17 mouse cellular contexts compared by ENCODE assay signal in the genomic region with DNA sequence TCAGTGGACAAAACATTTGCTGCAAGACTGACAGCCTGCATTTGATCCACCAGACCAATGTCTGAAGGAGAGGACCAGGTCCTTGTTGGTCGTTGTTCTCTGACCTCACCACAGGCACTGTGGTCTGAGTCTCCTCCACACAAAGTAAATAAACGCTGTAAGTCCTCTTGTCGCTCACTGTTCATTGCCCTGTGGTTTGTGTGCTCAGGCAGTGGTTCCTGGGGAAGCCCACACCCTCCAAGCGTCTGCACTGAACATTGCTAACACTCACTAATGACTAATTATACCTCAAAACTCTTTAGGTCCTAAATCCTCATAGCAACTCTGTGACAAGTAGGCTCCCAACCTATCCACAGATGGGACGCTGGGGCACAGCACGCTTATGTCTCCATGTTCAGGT.
"Had no signal": no experiment of that assay in that cellular context is flagged by ENCODE, and none has a peak within 500 bp of the region (broad histone marks: within the 10 kb centered on the region; RNA-seq: fewer than 3 reads in every experiment).

No protein-coding gene starts in this region.

- H3K27me3 ChIP-seq: limb, embryonic 12.5 days; liver, embryonic 15.5 days; midbrain, embryonic 15.5 days; neural tube, embryonic 13.5 days had no signal

- H3K9ac ChIP-seq: limb, embryonic 12.5 days; liver, embryonic 15.5 days; midbrain, embryonic 15.5 days; neural tube, embryonic 13.5 days had no signal

- H3K9me3 ChIP-seq: limb, embryonic 12.5 days; liver, embryonic 15.5 days; megakaryocyte, embryonic 14.5 days; midbrain, embryonic 15.5 days; neural tube, embryonic 13.5 days had no signal

- DNase-seq: kidney, adult 8-10 months; kidney, postnatal 36 days; liver; lung, postnatal 14 days; right cerebral cortex, postnatal 14 days; thymus, adult 18-20 months; thymus, postnatal 25 days had no signal

- H3K27ac ChIP-seq: kidney, postnatal 0 days; layer of hippocampus, adult 2 months; limb, embryonic 12.5 days; liver, embryonic 15.5 days; midbrain, embryonic 15.5 days; neural tube, embryonic 13.5 days had no signal

- H3K36me3 ChIP-seq: liver, embryonic 15.5 days; midbrain, embryonic 15.5 days; neural tube, embryonic 13.5 days had no signal

- H3K4me3 ChIP-seq: layer of hippocampus, adult 2 months; limb, embryonic 12.5 days; liver, embryonic 15.5 days; megakaryocyte, embryonic 14.5 days; midbrain, embryonic 15.5 days; neural tube, embryonic 13.5 days had no signal

- H3K4me2 ChIP-seq: limb, embryonic 12.5 days; liver, embryonic 15.5 days; midbrain, embryonic 11.5 days; midbrain, embryonic 15.5 days; neural tube, embryonic 13.5 days had no signal

- ATAC-seq: inflammation-experienced regulatory T-cells, adult 6 months; intestine, postnatal 0 days; midbrain, embryonic 15.5 days had no signal
